Mouse (Mus musculus) kidney, adult 2 months (tissue): ENCODE data around the gene Myh7. TPM values are rescaled to one million over a fixed set of nuclear protein-coding genes. Genes with fewer than 3 reads are reported as not detected.
A peak's percentile ranks its signal among the peaks of the same experiment; 100 is the strongest.

Experiments used
- DNase-seq: peaks from one replicate; pipeline ENCODE4 v3.0.0; 2021
- H3K27ac ChIP-seq: fragments of 200-500 bp; 2 replicates; pipeline ENCODE4 v1.5.1; 2012; ENCODE audit warnings: low read depth, low read length, control low read depth, inconsistent platforms; ENCODE audit not compliant: insufficient read depth
- H3K27me3 ChIP-seq: fragments of 200-500 bp; replicated peaks from 2 replicates; pipeline ENCODE4 v1.6.1; 2012; ENCODE audit warnings: mild to moderate bottlenecking, moderate library complexity, low read length, inconsistent platforms; ENCODE audit not compliant: control insufficient read depth, insufficient read depth
- H3K36me3 ChIP-seq: fragments of 200-500 bp; 2 replicates; pipeline ENCODE4 v1.6.1; 2012; ENCODE audit warnings: mild to moderate bottlenecking, moderate library complexity, low read length, inconsistent platforms; ENCODE audit not compliant: control insufficient read depth, insufficient read depth
- H3K4me1 ChIP-seq: fragments of 200-500 bp; 2 replicates; pipeline ENCODE4 v1.6.1; 2011; ENCODE audit warnings: low read length; ENCODE audit not compliant: control insufficient read depth, insufficient read depth
- H3K4me3 ChIP-seq: fragments of 200-500 bp; 2 replicates; pipeline ENCODE4 v1.5.1; 2011; ENCODE audit warnings: mild to moderate bottlenecking, low read depth, low read length, control low read depth; ENCODE audit not compliant: insufficient read depth
- CTCF ChIP-seq: fragments of 200-500 bp; conservative IDR thresholded peaks from 2 replicates; pipeline ENCODE4 v1.5.1; 2011; ENCODE audit warnings: low read depth, mild to moderate bottlenecking, control low read depth, low read length, moderate library complexity, mixed read lengths; ENCODE audit not compliant: insufficient read depth, insufficient read length
- POLR2A ChIP-seq: fragments of 200-500 bp; IDR thresholded peaks from one replicate; pipeline ENCODE4 v1.6.1; 2011; ENCODE audit warnings: low read depth, low read length, control low read depth
- WGBS: fragments of 180-500 bp; shearing (Covaris S2); methylation state at CpG from one replicate; pipeline ENCODE4 v1.1.7; 2018; 5-methylcytosine and 5-hydroxymethylcytosine counted together
- polyA plus RNA-seq: library from polyadenylated mRNA; depleted of rRNA; stranded (reverse); fragments of >200 nt; gene quantifications from 2 replicates; pipeline ENCODE4 v1.2.3, GENCODE M21; 2012

The Myh7 gene
- polyA plus RNA-seq, 1 experiment = 5.2 TPM

DNA sequence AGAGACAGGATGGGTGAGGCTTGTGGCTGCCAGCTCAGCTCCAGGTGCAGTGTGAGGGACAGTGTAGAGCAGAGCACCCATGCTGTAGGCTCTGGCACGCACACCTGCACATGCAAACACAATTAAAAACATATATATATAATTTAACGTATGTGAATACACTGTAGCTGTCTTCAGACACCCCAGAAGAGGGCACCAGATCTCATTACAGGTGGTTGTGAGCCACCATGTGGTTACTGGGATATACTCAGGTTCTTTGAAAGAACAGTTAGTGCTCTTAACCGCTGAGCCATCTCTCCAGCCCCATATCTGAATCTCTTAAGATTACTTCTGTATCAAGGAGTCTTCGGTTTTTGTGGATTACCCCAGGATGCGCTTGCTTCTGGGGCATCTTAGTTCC lies 31.1 kb upstream of the Myh7 start:
- H3K27ac ChIP-seq = no peak overlapping the region
- H3K36me3 ChIP-seq = peaks cover 8% of the 10 kb centered on the region
- no peak overlapping the region for H3K4me3 ChIP-seq
- no peaks in the 10 kb centered on the region for H3K27me3 ChIP-seq
- no peaks in the 10 kb centered on the region for H3K4me1 ChIP-seq
- no peak for TF ChIP-seq CTCF
- TF ChIP-seq POLR2A = no peak
- 84% methylated on average over 5 of the region's 5 CpGs for WGBS
- DNase-seq = no peak

GRCm38 (mm10) chr14:55024236-55024635 lies 29.8 kb upstream of the Myh7 start:
- peak; percentile 67 for DNase-seq
- Histone ChIP-seq H3K36me3 (peaks cover 8% of the 10 kb centered on the region), H3K27me3 (no peaks in the 10 kb centered on the region), H3K4me1 (no peaks in the 10 kb centered on the region), H3K4me3 (no peak overlapping the region), H3K27ac (no peak overlapping the region)
- no peak for TF ChIP-seq POLR2A
- TF ChIP-seq CTCF = peak; percentile 77
- WGBS = 55% methylated on average over 7 of the region's 7 CpGs

- 91% methylated on average over 15 of the region's 15 CpGs for WGBS
- peaks cover 8% of the 10 kb centered on the region for H3K36me3 ChIP-seq
- DNase-seq = no peak
Observed at GRCm38 (mm10) chr14:55023011-55023410, 28.6 kb upstream of the Myh7 start.

GRCm38 (mm10) chr14:55020394-55020793 lies 26.0 kb upstream of the Myh7 start:
- TF ChIP-seq POLR2A (no peak), CTCF (no peak)
- no peak for DNase-seq
- Histone ChIP-seq H3K4me3 (no peak overlapping the region), H3K27ac (no peak overlapping the region), H3K4me1 (no peaks in the 10 kb centered on the region), H3K36me3 (peaks cover 8% of the 10 kb centered on the region), H3K27me3 (no peaks in the 10 kb centered on the region)
- WGBS = 86% methylated on average over 9 of the region's 9 CpGs

More at GRCm38 (mm10) chr14:55023011-55023410, 28.6 kb upstream of the Myh7 start:
- Histone ChIP-seq H3K27me3 (no peaks in the 10 kb centered on the region), H3K4me1 (no peaks in the 10 kb centered on the region), H3K4me3 (no peak overlapping the region), H3K27ac (no peak overlapping the region)
- TF ChIP-seq CTCF = no peak
- no peak for TF ChIP-seq POLR2A

- TF ChIP-seq CTCF = no peak
- no peak for TF ChIP-seq POLR2A
Observed at GRCm38 (mm10) chr14:55016876-55017275, 22.4 kb upstream of the Myh7 start.

DNA sequence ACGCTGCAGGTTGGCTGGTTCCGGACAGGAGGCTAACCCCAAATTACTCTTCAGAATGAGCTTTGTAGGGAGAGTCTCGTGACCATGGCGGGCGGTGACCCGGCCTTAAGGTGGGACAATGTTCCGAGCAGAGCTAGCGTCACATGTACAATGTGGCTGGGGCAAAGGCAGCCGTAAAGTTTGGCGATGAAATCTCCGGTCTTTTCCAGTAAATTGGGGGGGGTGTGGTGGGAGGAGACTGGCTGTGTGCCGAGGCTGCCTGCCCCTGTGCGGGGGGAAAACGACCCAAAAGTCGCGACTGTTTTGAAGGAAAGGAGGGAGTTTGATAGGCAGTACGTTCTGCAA lies 21.3 kb upstream of the Myh7 start:
- WGBS = under 1% methylated on average over 17 of the region's 17 CpGs
- peak overlapping the region; percentile 76 for H3K4me3 ChIP-seq
- TF ChIP-seq POLR2A (no peak), CTCF (no peak)
- peak overlapping the region; percentile 61; the same call in 1 of the 2 replicates for H3K27ac ChIP-seq
- peaks cover 3% of the 10 kb centered on the region; the same call in 1 of the 2 replicates for H3K4me1 ChIP-seq
- H3K27me3 ChIP-seq = no peaks in the 10 kb centered on the region
- no peak for DNase-seq
- no peaks in the 10 kb centered on the region for H3K36me3 ChIP-seq

More at GRCm38 (mm10) chr14:55016876-55017275, 22.4 kb upstream of the Myh7 start:
- DNase-seq = no peak
- H3K4me1 ChIP-seq = peaks cover 3% of the 10 kb centered on the region; the same call in 1 of the 2 replicates
- no peak overlapping the region for H3K4me3 ChIP-seq
- no peaks in the 10 kb centered on the region for H3K27me3 ChIP-seq
- H3K27ac ChIP-seq = no peak overlapping the region
- WGBS = 90% methylated on average over 16 of the region's 16 CpGs
- peaks cover 4% of the 10 kb centered on the region for H3K36me3 ChIP-seq

DNA sequence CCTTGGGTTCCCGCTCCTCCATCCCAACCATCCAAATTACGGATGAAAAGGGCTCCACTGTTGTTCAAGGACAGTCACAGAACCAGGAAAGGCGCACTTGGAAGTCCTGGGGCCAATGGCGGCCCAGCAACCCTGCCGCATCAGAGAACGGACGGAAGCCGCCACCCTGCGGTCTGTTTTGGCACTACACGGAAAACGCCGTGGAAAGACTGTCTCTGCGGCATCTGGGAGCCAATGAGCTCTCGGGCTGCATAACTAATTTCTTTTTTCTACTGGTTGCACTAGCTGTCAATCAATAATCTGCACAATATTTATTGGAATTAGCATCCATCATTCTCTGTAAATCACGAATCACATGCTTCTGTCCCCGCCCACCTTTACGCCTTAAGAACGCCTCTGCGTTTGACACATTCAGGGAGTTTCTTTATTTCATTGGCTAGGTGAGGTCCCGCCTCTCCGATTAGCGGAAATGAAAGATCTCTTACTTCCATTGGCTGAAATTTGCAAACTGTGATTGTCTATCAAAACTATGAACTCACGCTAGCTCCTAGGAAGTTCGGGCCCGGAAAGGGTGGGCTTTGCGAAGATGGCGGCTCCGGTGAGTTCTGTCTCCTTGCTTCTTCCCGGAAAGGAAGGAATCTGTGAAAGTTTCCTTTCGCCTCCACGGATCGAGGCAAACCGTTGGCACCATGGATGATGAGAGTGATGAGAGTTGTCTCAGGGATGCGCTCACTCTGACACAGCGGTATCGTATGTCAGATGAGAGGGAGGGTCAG lies 20.8 kb upstream of the Myh7 start, which contains the start of gene Ngdn:
Gene Ngdn, plus strand, starts transcription at position 464 of the 776 bp plus-strand sequence.
- peak within 1 kb of the TSS; percentile 76 for H3K4me3 ChIP-seq
- 1% methylated on average over 36 of the region's 36 CpGs for WGBS
- DNase-seq = peak; percentile 100
- H3K27me3 ChIP-seq = no peaks in the 10 kb centered on the region
- H3K36me3 ChIP-seq = no peaks in the 10 kb centered on the region
- TF ChIP-seq CTCF (peak; percentile 84), POLR2A (peak; percentile 69)
- H3K27ac ChIP-seq = peak within 1 kb of the TSS; percentile 90
- H3K4me1 ChIP-seq = peaks cover 3% of the 10 kb centered on the region; the same call in 1 of the 2 replicates
